Mouse (Mus musculus) hindbrain, embryonic 13.5 days (tissue): ENCODE data around the gene Rangrf. TPM values are rescaled to one million over a fixed set of nuclear protein-coding genes. Genes with fewer than 3 reads are reported as not detected.
"Not testable (repeated sequence)": the region's sequence is repeated elsewhere in the genome, so short reads cannot be mapped to it uniquely, and the experiment has no call there.

ENCODE experiments used
- ATAC-seq: fragments of 200-750 bp; cut with Nextera tagmentation; 2 replicates; pipeline ENCODE4 v1.8.0; 2017; ENCODE audit warnings: moderate TSS enrichment; ENCODE audit not compliant: low FRiP score
- H3K27ac ChIP-seq: fragments of 300-500 bp; sonication (generic); 2 replicates; pipeline ENCODE4 v1.5.1; 2015; ENCODE audit warnings: inconsistent platforms, mild to moderate bottlenecking, moderate library complexity
- H3K27me3 ChIP-seq: fragments of 300-500 bp; sonication (generic); 2 replicates; pipeline ENCODE4 v1.6.1; 2015; ENCODE audit warnings: mild to moderate bottlenecking, inconsistent platforms
- H3K36me3 ChIP-seq: fragments of 300-500 bp; sonication (generic); 2 replicates; pipeline ENCODE4 v1.6.1; 2015; ENCODE audit warnings: mild to moderate bottlenecking, inconsistent platforms
- H3K4me1 ChIP-seq: fragments of 300-500 bp; sonication (generic); replicated peaks from 2 replicates; pipeline ENCODE4 v1.6.1; 2015; ENCODE audit warnings: inconsistent platforms
- H3K4me2 ChIP-seq: fragments of 300-500 bp; sonication (generic); 2 replicates; pipeline ENCODE4 v1.6.1; 2015; ENCODE audit warnings: inconsistent platforms, mild to moderate bottlenecking, moderate library complexity
- H3K4me3 ChIP-seq: fragments of 300-500 bp; sonication (generic); 2 replicates; pipeline ENCODE4 v1.5.1; 2015; ENCODE audit warnings: mild to moderate bottlenecking, inconsistent platforms
- H3K9ac ChIP-seq: fragments of 300-500 bp; sonication (generic); 2 replicates; pipeline ENCODE4 v1.6.1; 2015; ENCODE audit warnings: mild to moderate bottlenecking, inconsistent platforms
- H3K9me3 ChIP-seq: fragments of 300-500 bp; sonication (generic); 2 replicates; pipeline ENCODE4 v1.6.1; 2016; ENCODE audit warnings: inconsistent platforms
- WGBS: fragments of 180-500 bp; shearing (Covaris S2); methylation state at CpG from one replicate; pipeline ENCODE4 v1.1.7; 2015; 5-methylcytosine and 5-hydroxymethylcytosine counted together
- polyA plus RNA-seq: library from polyadenylated mRNA; unstranded; fragments of >200 nt; fragmentation: Nextera tagmentation; extraction: Ambion mirVana; gene quantifications from 2 replicates; pipeline ENCODE4 v1.2.1, GENCODE M21; 2015

Gene Rangrf
- polyA plus RNA-seq, 1 experiment from 2014 or later, result 26.7 TPM

- H3K9ac ChIP-seq, result no peak overlapping the region
- ATAC-seq, result no peak
- peaks cover 11% of the 10 kb centered on the region for H3K4me1 ChIP-seq
- no peak overlapping the region for H3K4me2 ChIP-seq
- H3K27ac ChIP-seq, result no peak overlapping the region
- no peaks in the 10 kb centered on the region for H3K27me3 ChIP-seq
- no peak overlapping the region for H3K4me3 ChIP-seq
- WGBS, result 67% methylated on average over 4 of the region's 4 CpGs
- H3K36me3 ChIP-seq, result peaks cover 45% of the 10 kb centered on the region
- H3K9me3 ChIP-seq, result no peaks in the 10 kb centered on the region
These were observed 28.6 kb upstream of the Rangrf start for GRCm38 (mm10) chr11:69003592-69003991.

- H3K27ac ChIP-seq, H3K4me2 ChIP-seq, ATAC-seq, H3K4me3 ChIP-seq, H3K9ac ChIP-seq, H3K4me1 ChIP-seq, H3K27me3 ChIP-seq, H3K9me3 ChIP-seq: not testable (repeated sequence)
- H3K36me3 ChIP-seq, result peaks cover 53% of the 10 kb centered on the region
- WGBS, result 97% methylated on average over 4 of the region's 4 CpGs
These were observed 27.8 kb upstream of the Rangrf start for GRCm38 (mm10) chr11:69002782-69003181.

- Histone ChIP-seq H3K4me3 (no peak overlapping the region), H3K9me3 (no peaks in the 10 kb centered on the region), H3K27ac (no peak overlapping the region), H3K9ac (no peak overlapping the region), H3K4me2 (no peak overlapping the region), H3K36me3 (peaks cover 97% of the 10 kb centered on the region), H3K27me3 (no peaks in the 10 kb centered on the region), H3K4me1 (no peaks in the 10 kb centered on the region)
- ATAC-seq, result no peak
- 95% methylated on average over 4 of the region's 4 CpGs for WGBS
These were observed 22.1 kb upstream of the Rangrf start for GRCm38 (mm10) chr11:68997080-68997479.

GRCm38 (mm10) chr11:68994377-68994776 lies 19.4 kb upstream of the Rangrf start:
- Histone ChIP-seq H3K4me1 (no peaks in the 10 kb centered on the region), H3K4me2 (no peak overlapping the region), H3K9me3 (no peaks in the 10 kb centered on the region), H3K9ac (no peak overlapping the region), H3K27ac (no peak overlapping the region), H3K27me3 (no peaks in the 10 kb centered on the region), H3K36me3 (peaks cover 97% of the 10 kb centered on the region), H3K4me3 (no peak overlapping the region)
- WGBS, result 95% methylated on average over 3 of the region's 3 CpGs
- no peak for ATAC-seq

GRCm38 (mm10) chr11:68993122-68993521 lies 18.1 kb upstream of the Rangrf start:
- Histone ChIP-seq H3K27me3 (no peaks in the 10 kb centered on the region), H3K4me3 (no peak overlapping the region), H3K9me3 (no peaks in the 10 kb centered on the region), H3K4me2 (no peak overlapping the region), H3K27ac (no peak overlapping the region), H3K36me3 (peaks cover 91% of the 10 kb centered on the region), H3K9ac (no peak overlapping the region), H3K4me1 (no peaks in the 10 kb centered on the region)
- no peak for ATAC-seq
- WGBS, result 89% methylated on average over 7 of the region's 7 CpGs

GRCm38 (mm10) chr11:68988341-68988740 lies 13.4 kb upstream of the Rangrf start:
- Histone ChIP-seq H3K9me3 (no peaks in the 10 kb centered on the region), H3K36me3 (peaks cover 66% of the 10 kb centered on the region)
- no peak for ATAC-seq

GRCm38 (mm10) chr11:68987365-68987882 lies 12.4 kb upstream of the Rangrf start:
- no peak overlapping the region for H3K4me2 ChIP-seq
- no peak for ATAC-seq
- no peaks in the 10 kb centered on the region for H3K4me1 ChIP-seq
- H3K36me3 ChIP-seq, result peaks cover 56% of the 10 kb centered on the region
- H3K27ac ChIP-seq, result no peak overlapping the region
- no peak overlapping the region for H3K9ac ChIP-seq
- H3K27me3 ChIP-seq, result no peaks in the 10 kb centered on the region
- no peak overlapping the region for H3K4me3 ChIP-seq
- H3K9me3 ChIP-seq, result no peaks in the 10 kb centered on the region
- 78% methylated on average over 11 of the region's 11 CpGs for WGBS

More at GRCm38 (mm10) chr11:68988341-68988740, 13.4 kb upstream of the Rangrf start:
- no peak overlapping the region for H3K27ac ChIP-seq
- H3K4me1 ChIP-seq, result no peaks in the 10 kb centered on the region
- H3K4me3 ChIP-seq, result no peak overlapping the region
- no peak overlapping the region for H3K9ac ChIP-seq
- H3K27me3 ChIP-seq, result no peaks in the 10 kb centered on the region
- no peak overlapping the region for H3K4me2 ChIP-seq
- 94% methylated on average over 17 of the region's 17 CpGs for WGBS

GRCm38 (mm10) chr11:68982639-68983369 lies 7.8 kb upstream of the Rangrf start:
- 42% methylated on average over 4 of the region's 4 CpGs for WGBS
- ATAC-seq, result 0 out of 2 replicates have a peak, but pooled peaks have one; percentile 43
- Histone ChIP-seq H3K27me3 (no peaks in the 10 kb centered on the region), H3K9ac (peak overlapping the region; percentile 35; the same call in 1 of the 2 replicates), H3K4me3 (no peak overlapping the region), H3K9me3 (no peaks in the 10 kb centered on the region), H3K4me2 (no peak overlapping the region), H3K27ac (no peak overlapping the region), H3K4me1 (no peaks in the 10 kb centered on the region), H3K36me3 (peaks cover 17% of the 10 kb centered on the region)

- Histone ChIP-seq H3K4me1 (no peaks in the 10 kb centered on the region), H3K27me3 (no peaks in the 10 kb centered on the region), H3K27ac (no peak overlapping the region), H3K4me3 (no peak overlapping the region), H3K9me3 (no peaks in the 10 kb centered on the region), H3K36me3 (peaks cover 3% of the 10 kb centered on the region; the same call in 1 of the 2 replicates), H3K9ac (no peak overlapping the region), H3K4me2 (no peak overlapping the region)
- 71% methylated on average over 3 of the region's 3 CpGs for WGBS
- ATAC-seq, result no peak
These were observed 5.9 kb upstream of the Rangrf start for GRCm38 (mm10) chr11:68980919-68981318.

- H3K9ac ChIP-seq, result no peak overlapping the region
- H3K4me1 ChIP-seq, result no peaks in the 10 kb centered on the region
- no peak for ATAC-seq
- 57% methylated on average over 5 of the region's 5 CpGs for WGBS
- no peak overlapping the region for H3K4me2 ChIP-seq
- H3K27me3 ChIP-seq, result 0 out of 2 replicates have a peak, but pooled peaks cover 3% of the 10 kb centered on the region
- no peaks in the 10 kb centered on the region for H3K9me3 ChIP-seq
- no peak overlapping the region for H3K4me3 ChIP-seq
- no peaks in the 10 kb centered on the region for H3K36me3 ChIP-seq
- H3K27ac ChIP-seq, result no peak overlapping the region
These were observed 4.3 kb upstream of the Rangrf start for GRCm38 (mm10) chr11:68979320-68979733.

GRCm38 (mm10) chr11:68975601-68976000 lies 616 bp upstream of the Rangrf start:
- no peak overlapping the region for H3K27ac ChIP-seq
- peaks cover 10% of the 10 kb centered on the region for H3K4me1 ChIP-seq
- H3K36me3 ChIP-seq, result no peaks in the 10 kb centered on the region
- 0 out of 2 replicates have a peak, but pooled peaks cover 3% of the 10 kb centered on the region for H3K27me3 ChIP-seq
- H3K9me3 ChIP-seq, result no peaks in the 10 kb centered on the region
- no peak for ATAC-seq
- WGBS, result 94% methylated on average over 1 of the region's 1 CpGs
- H3K9ac ChIP-seq, result no peak overlapping the region
- H3K4me2 ChIP-seq, result no peak overlapping the region
- no peak overlapping the region for H3K4me3 ChIP-seq

GRCm38 (mm10) chr11:68974059-68974450 lies 930 bp downstream of the Rangrf start:
- Histone ChIP-seq H3K36me3 (no peaks in the 10 kb centered on the region), H3K4me2 (peak overlapping the region; percentile 63), H3K27ac (no peak overlapping the region), H3K9me3 (no peaks in the 10 kb centered on the region), H3K4me1 (peaks cover 15% of the 10 kb centered on the region), H3K9ac (0 out of 2 replicates have a peak overlapping the region, but pooled peaks have one; percentile 15), H3K27me3 (0 out of 2 replicates have a peak, but pooled peaks cover 3% of the 10 kb centered on the region), H3K4me3 (peak overlapping the region; percentile 43)
- WGBS, result 36% methylated on average over 6 of the region's 6 CpGs
- ATAC-seq, result no peak
